In genomic region chrX:9695997-9696396, GRCm38 (mm10) we compare ENCODE assay signal across 22 mouse cellular contexts. TPM values are rescaled to one million over a fixed set of nuclear protein-coding genes. Genes with fewer than 3 reads are reported as not detected.
DNase-seq lines count a peak whose midpoint lies in the region; ATAC-seq and TF ChIP-seq lines count a peak whose summit lies in the region.
"Had no signal": no experiment of that assay in that cellular context is flagged by ENCODE, and none has a peak within 500 bp of the region (broad histone marks: within the 10 kb centered on the region; RNA-seq: fewer than 3 reads in every experiment).

No protein-coding gene starts in this region.

- H3K27ac ChIP-seq in hindbrain, embryonic 12.5 days = no peak overlapping the region
- H3K27ac ChIP-seq in hindbrain, embryonic 11.5 days (ENCODE audit: low read depth, low read length) = no peak overlapping the region
- peak overlapping the region; percentile 60 for H3K27ac ChIP-seq in forebrain, embryonic 15.5 days (replicated peaks)
- no peak overlapping the region for H3K27ac ChIP-seq in midbrain, embryonic 12.5 days (replicated peaks)
- H3K27ac ChIP-seq in layer of hippocampus, adult 2 months = no peak overlapping the region
- no peak overlapping the region for H3K27ac ChIP-seq in lung, postnatal 0 days (ENCODE audit: low read length)
- H3K27ac ChIP-seq: embryonic facial prominence, embryonic 15.5 days; stomach, embryonic 15.5 days had no signal

- H3K9ac ChIP-seq in hindbrain, embryonic 12.5 days = no peak overlapping the region
- no peak overlapping the region for H3K9ac ChIP-seq in hindbrain, embryonic 11.5 days (ENCODE audit: low read depth, low read length)
- H3K9ac ChIP-seq in forebrain, embryonic 15.5 days (replicated peaks) = no peak overlapping the region
- H3K9ac ChIP-seq in midbrain, embryonic 12.5 days (replicated peaks) = no peak overlapping the region
- H3K9ac ChIP-seq in lung, postnatal 0 days (replicated peaks; ENCODE audit: low read depth) = no peak overlapping the region
- H3K9ac ChIP-seq: embryonic facial prominence, embryonic 15.5 days; stomach, embryonic 15.5 days had no signal

- no peak for DNase-seq in hindbrain, embryonic 11.5 days (ENCODE audit: low spot score)
- DNase-seq in layer of hippocampus, adult 2 months (ENCODE audit: low spot score in 2 of 2) = no peak
- no peak for DNase-seq in lung, postnatal 0 days (ENCODE audit: low spot score)
- no peak for DNase-seq in layer of hippocampus, adult 8-10 months (ENCODE audit: low spot score in 2 of 2)
- DNase-seq: B cell, adult 2 months; cerebellum, adult 11-12 months; cerebellum, postnatal 36 days; gastrocnemius, postnatal 25 days; heart, postnatal 10 days; layer of hippocampus, postnatal 36 days; left cerebral cortex, postnatal 4 days; lung, adult 2 months; lung, postnatal 4 days; right cerebral cortex, postnatal 14 days had no signal

- no peak overlapping the region for H3K4me3 ChIP-seq in hindbrain, embryonic 12.5 days
- no peak overlapping the region for H3K4me3 ChIP-seq in hindbrain, embryonic 11.5 days (ENCODE audit: low read depth, low read length)
- H3K4me3 ChIP-seq in forebrain, embryonic 15.5 days = no peak overlapping the region
- H3K4me3 ChIP-seq in midbrain, embryonic 12.5 days = no peak overlapping the region
- H3K4me3 ChIP-seq in layer of hippocampus, adult 2 months = no peak overlapping the region
- H3K4me3 ChIP-seq in lung, postnatal 0 days (ENCODE audit: low read depth, low read length) = no peak overlapping the region
- H3K4me3 ChIP-seq: embryonic facial prominence, embryonic 15.5 days; stomach, embryonic 15.5 days had no signal

- peak; percentile 58; the same call in 1 of the 2 replicates for ATAC-seq in hindbrain, embryonic 12.5 days (ENCODE audit: low FRiP score)
- ATAC-seq in hindbrain, embryonic 11.5 days (ENCODE audit: low FRiP score) = no peak
- peak; percentile 94 for ATAC-seq in forebrain, embryonic 15.5 days (replicated peaks)
- peak; percentile 97 for ATAC-seq in midbrain, embryonic 12.5 days (ENCODE audit: low FRiP score, low read depth)
- ATAC-seq in lung, postnatal 0 days = no peak
- ATAC-seq: activated CD4-positive, CD25-positive, alpha-beta regulatory T cell, adult 4 months; Patski had no signal

- no peak for TF ChIP-seq CTCF in layer of hippocampus, adult 2 months (conservative IDR thresholded peaks at IDR 0.05)
- TF ChIP-seq CTCF in lung, postnatal 0 days (IDR thresholded peaks at IDR 0.05) = no peak

- no peaks in the 10 kb centered on the region for H3K4me1 ChIP-seq in hindbrain, embryonic 12.5 days
- no peaks in the 10 kb centered on the region for H3K4me1 ChIP-seq in hindbrain, embryonic 11.5 days (replicated peaks; ENCODE audit: control insufficient read depth, insufficient read depth, low read length)
- H3K4me1 ChIP-seq in forebrain, embryonic 15.5 days = no peaks in the 10 kb centered on the region
- no peaks in the 10 kb centered on the region for H3K4me1 ChIP-seq in midbrain, embryonic 12.5 days
- H3K4me1 ChIP-seq in lung, postnatal 0 days (ENCODE audit: insufficient read depth, low read depth, low read length) = no peaks in the 10 kb centered on the region
- H3K4me1 ChIP-seq: embryonic facial prominence, embryonic 15.5 days; stomach, embryonic 15.5 days had no signal

- H3K4me2 ChIP-seq in hindbrain, embryonic 12.5 days (replicated peaks) = no peak overlapping the region
- H3K4me2 ChIP-seq in hindbrain, embryonic 11.5 days (replicated peaks; ENCODE audit: low read depth, low read length) = no peak overlapping the region
- no peak overlapping the region for H3K4me2 ChIP-seq in forebrain, embryonic 15.5 days (replicated peaks)
- H3K4me2 ChIP-seq in midbrain, embryonic 12.5 days (replicated peaks) = no peak overlapping the region
- H3K4me2 ChIP-seq in lung, postnatal 0 days (replicated peaks; ENCODE audit: low read depth, low read length) = no peak overlapping the region
- H3K4me2 ChIP-seq: embryonic facial prominence, embryonic 15.5 days; liver, embryonic 11.5 days; stomach, embryonic 15.5 days had no signal

- H3K9me3 ChIP-seq in hindbrain, embryonic 12.5 days (replicated peaks) = no peaks in the 10 kb centered on the region
- no peaks in the 10 kb centered on the region for H3K9me3 ChIP-seq in hindbrain, embryonic 11.5 days (ENCODE audit: control insufficient read depth, low read length)
- no peaks in the 10 kb centered on the region for H3K9me3 ChIP-seq in forebrain, embryonic 15.5 days
- H3K9me3 ChIP-seq in midbrain, embryonic 12.5 days = no peaks in the 10 kb centered on the region
- no peaks in the 10 kb centered on the region for H3K9me3 ChIP-seq in lung, postnatal 0 days (ENCODE audit: low read length)
- H3K9me3 ChIP-seq: embryonic facial prominence, embryonic 15.5 days; stomach, embryonic 15.5 days had no signal

- no peak for TF ChIP-seq EP300 in lung, postnatal 0 days (IDR thresholded peaks at IDR 0.05)

- WGBS in hindbrain, embryonic 12.5 days = 66% methylated on average over 6 of the region's 6 CpGs
- WGBS in hindbrain, embryonic 11.5 days = 77% methylated on average over 6 of the region's 6 CpGs
- 37% methylated on average over 6 of the region's 6 CpGs for WGBS in forebrain, embryonic 15.5 days
- WGBS in midbrain, embryonic 12.5 days = 38% methylated on average over 6 of the region's 6 CpGs
- WGBS in lung, postnatal 0 days = 78% methylated on average over 6 of the region's 6 CpGs

- H3K27me3 ChIP-seq in hindbrain, embryonic 12.5 days = no peaks in the 10 kb centered on the region
- H3K27me3 ChIP-seq in hindbrain, embryonic 11.5 days (ENCODE audit: control insufficient read depth, insufficient read depth, low read length) = no peaks in the 10 kb centered on the region
- no peaks in the 10 kb centered on the region for H3K27me3 ChIP-seq in forebrain, embryonic 15.5 days
- no peaks in the 10 kb centered on the region for H3K27me3 ChIP-seq in midbrain, embryonic 12.5 days
- H3K27me3 ChIP-seq in lung, postnatal 0 days (replicated peaks; ENCODE audit: insufficient read depth, low read length) = no peaks in the 10 kb centered on the region
- H3K27me3 ChIP-seq: embryonic facial prominence, embryonic 15.5 days; stomach, embryonic 15.5 days had no signal

- H3K36me3 ChIP-seq in hindbrain, embryonic 12.5 days = no peaks in the 10 kb centered on the region
- H3K36me3 ChIP-seq in hindbrain, embryonic 11.5 days (ENCODE audit: control insufficient read depth, insufficient read depth, low read length) = no peaks in the 10 kb centered on the region
- H3K36me3 ChIP-seq in forebrain, embryonic 15.5 days = no peaks in the 10 kb centered on the region
- no peaks in the 10 kb centered on the region for H3K36me3 ChIP-seq in midbrain, embryonic 12.5 days
- H3K36me3 ChIP-seq in lung, postnatal 0 days (ENCODE audit: insufficient read depth, low read length) = no peaks in the 10 kb centered on the region
- H3K36me3 ChIP-seq: embryonic facial prominence, embryonic 15.5 days; stomach, embryonic 15.5 days had no signal

RNA-seq across cellular contexts. Expression of gene Dynlt3, which starts 33.2 kb away (rescaled TPM):
- polyA plus RNA-seq in hindbrain, embryonic 12.5 days (2016; fragmentation: Nextera tagmentation; extraction: Ambion mirVana) = 24.0 and 26.4 TPM in 2 replicates
- polyA plus RNA-seq in hindbrain, embryonic 11.5 days (2014; fragmentation: Nextera tagmentation; extraction: Ambion mirVana) = 23.7 and 27.4 TPM in 2 replicates
- 33.5 and 35.5 TPM in 2 replicates for polyA plus RNA-seq in forebrain, embryonic 15.5 days (2015; fragmentation: Nextera tagmentation; extraction: Ambion mirVana)
- 19.1 and 20.6 TPM in 2 replicates for polyA plus RNA-seq in midbrain, embryonic 12.5 days (2016; fragmentation: Nextera tagmentation; extraction: Ambion mirVana)
- total RNA-seq in layer of hippocampus, adult 2 months (2021) = 100 to 1,000 TPM; 125 to 129 TPM
- 101 and 102 TPM in 2 replicates for polyA plus RNA-seq in lung, postnatal 0 days (2015; fragmentation: Nextera tagmentation; extraction: Ambion mirVana)
- 100 to 1,000 TPM; 120 to 138 (median 124) TPM for total RNA-seq in layer of hippocampus, adult 8-10 months (2022)

Comparison
In these comparisons a context has a peak if more than half of its experiments do, and no peak if none do; other contexts are left out.
1. ATAC-seq: peak in hindbrain, embryonic 12.5 days (single experiment), forebrain, embryonic 15.5 days (single experiment) and midbrain, embryonic 12.5 days (single experiment); none in hindbrain, embryonic 11.5 days (single experiment) and lung, postnatal 0 days (single experiment).